Mouse (Mus musculus) neural tube, embryonic 12.5 days (tissue): Measurements from ENCODE around the gene Hhipl1. TPM values are rescaled to one million over a fixed set of nuclear protein-coding genes. Genes with fewer than 3 reads are reported as not detected.
A peak's percentile ranks its signal among the peaks of the same experiment; 100 is the strongest.

ENCODE experiments used
- ATAC-seq: fragments of 200-750 bp; cut with Nextera tagmentation; 2 replicates; pipeline ENCODE4 v1.8.0; 2017; ENCODE audit warnings: low read depth, mild to moderate bottlenecking, moderate TSS enrichment, moderate library complexity; ENCODE audit not compliant: low FRiP score
- H3K27ac ChIP-seq: fragments of 300-500 bp; sonication (generic); 2 replicates; pipeline ENCODE4 v1.5.1; 2016
- H3K27me3 ChIP-seq: fragments of 300-500 bp; sonication (generic); replicated peaks from 2 replicates; pipeline ENCODE4 v1.6.1; 2016; ENCODE audit warnings: mild to moderate bottlenecking
- H3K36me3 ChIP-seq: fragments of 300-500 bp; sonication (generic); 2 replicates; pipeline ENCODE4 v1.6.1; 2016; ENCODE audit warnings: mild to moderate bottlenecking
- H3K4me1 ChIP-seq: fragments of 300-500 bp; sonication (generic); 2 replicates; pipeline ENCODE4 v1.6.1; 2016
- H3K4me2 ChIP-seq: fragments of 300-500 bp; sonication (generic); replicated peaks from 2 replicates; pipeline ENCODE4 v1.6.1; 2016; ENCODE audit warnings: mild to moderate bottlenecking
- H3K4me3 ChIP-seq: fragments of 300-500 bp; sonication (generic); 2 replicates; pipeline ENCODE4 v1.5.1; 2016
- H3K9ac ChIP-seq: fragments of 300-500 bp; sonication (generic); 2 replicates; pipeline ENCODE4 v1.6.1; 2016; ENCODE audit warnings: mild to moderate bottlenecking
- H3K9me3 ChIP-seq: fragments of 300-500 bp; sonication (generic); 2 replicates; pipeline ENCODE4 v1.6.1; 2016; ENCODE audit warnings: mild to moderate bottlenecking
- WGBS: fragments of 180-500 bp; shearing (Covaris S2); methylation state at CpG from one replicate; pipeline ENCODE4 v1.1.7; 2016; 5-methylcytosine and 5-hydroxymethylcytosine counted together
- polyA plus RNA-seq: library from polyadenylated mRNA; unstranded; fragments of >200 nt; fragmentation: Nextera tagmentation; extraction: Ambion mirVana; gene quantifications from 2 replicates; pipeline ENCODE4 v1.2.1, GENCODE M21; 2016

Hhipl1 gene
- polyA plus RNA-seq, 1 experiment from 2014 or later: 2.3 TPM

- H3K27ac ChIP-seq: no peak overlapping the region
- H3K9ac ChIP-seq: peak overlapping the region; percentile 42; the same call in 1 of the 2 replicates
- peaks cover 79% of the 10 kb centered on the region for H3K4me1 ChIP-seq
- H3K27me3 ChIP-seq: no peaks in the 10 kb centered on the region
- no peaks in the 10 kb centered on the region for H3K9me3 ChIP-seq
- H3K4me2 ChIP-seq: peak overlapping the region; percentile 98
- no peak for ATAC-seq
- H3K4me3 ChIP-seq: 0 out of 2 replicates have a peak overlapping the region, but pooled peaks have one; percentile 92
- WGBS: 74% methylated on average over 16 of the region's 16 CpGs
- H3K36me3 ChIP-seq: no peaks in the 10 kb centered on the region
Measured at GRCm38 (mm10) chr12:108271351-108272142, 34.5 kb upstream of the Hhipl1 start.

- no peaks in the 10 kb centered on the region for H3K36me3 ChIP-seq
- no peaks in the 10 kb centered on the region for H3K9me3 ChIP-seq
- ATAC-seq: no peak
- H3K4me3 ChIP-seq: peak overlapping the region; percentile 92
- H3K4me2 ChIP-seq: peak overlapping the region; percentile 98
- no peaks in the 10 kb centered on the region for H3K27me3 ChIP-seq
- no peak overlapping the region for H3K27ac ChIP-seq
- WGBS: 60% methylated on average over 7 of the region's 7 CpGs
- peak overlapping the region; percentile 92 for H3K9ac ChIP-seq
- peaks cover 79% of the 10 kb centered on the region for H3K4me1 ChIP-seq
Measured at GRCm38 (mm10) chr12:108272143-108272635, 33.9 kb upstream of the Hhipl1 start.

GRCm38 (mm10) chr12:108273466-108274312 lies 32.4 kb upstream of the Hhipl1 start:
- 0 out of 2 replicates have a peak overlapping the region, but pooled peaks have one; percentile 67 for H3K27ac ChIP-seq
- no peaks in the 10 kb centered on the region for H3K36me3 ChIP-seq

GRCm38 (mm10) chr12:108274313-108274595 lies 31.8 kb upstream of the Hhipl1 start:
- under 1% methylated on average over 35 of the region's 35 CpGs for WGBS
- no peak for ATAC-seq
- peaks cover 84% of the 10 kb centered on the region for H3K4me1 ChIP-seq
- H3K36me3 ChIP-seq: no peaks in the 10 kb centered on the region
- no peaks in the 10 kb centered on the region for H3K9me3 ChIP-seq
- peak overlapping the region; percentile 92 for H3K4me3 ChIP-seq
- peak overlapping the region; percentile 98 for H3K4me2 ChIP-seq
- H3K27ac ChIP-seq: peak overlapping the region; percentile 67
- H3K9ac ChIP-seq: peak overlapping the region; percentile 92
- H3K27me3 ChIP-seq: no peaks in the 10 kb centered on the region

More at GRCm38 (mm10) chr12:108273466-108274312, 32.4 kb upstream of the Hhipl1 start:
- Histone ChIP-seq H3K4me1 (peaks cover 84% of the 10 kb centered on the region), H3K4me2 (peak overlapping the region; percentile 98), H3K9ac (peak overlapping the region; percentile 92), H3K9me3 (no peaks in the 10 kb centered on the region), H3K27me3 (no peaks in the 10 kb centered on the region), H3K4me3 (peak overlapping the region; percentile 92)
- no peak for ATAC-seq
- WGBS: 4% methylated on average over 21 of the region's 21 CpGs

- peak within 1 kb of the TSS; percentile 98 for H3K4me2 ChIP-seq
- no peaks in the 10 kb centered on the region for H3K27me3 ChIP-seq
- peaks cover 78% of the 10 kb centered on the region for H3K4me1 ChIP-seq
- no peaks in the 10 kb centered on the region for H3K9me3 ChIP-seq
- H3K4me3 ChIP-seq: peak within 1 kb of the TSS; percentile 92
- under 1% methylated on average over 116 of the region's 120 CpGs for WGBS
- H3K27ac ChIP-seq: peak within 1 kb of the TSS; percentile 97
- ATAC-seq: no peak; the same call in 1 of the 2 replicates
- H3K36me3 ChIP-seq: no peaks in the 10 kb centered on the region
- peak within 1 kb of the TSS; percentile 92 for H3K9ac ChIP-seq
Measured at GRCm38 (mm10) chr12:108274661-108275507, 31.2 kb upstream of the Hhipl1 start, which contains the start of gene Ccdc85c. Gene Ccdc85c (minus strand): TSS chr12:108275425.

GRCm38 (mm10) chr12:108275508-108275890 lies 30.6 kb upstream of the Hhipl1 start:
- Histone ChIP-seq H3K9me3 (no peaks in the 10 kb centered on the region), H3K4me1 (peaks cover 72% of the 10 kb centered on the region), H3K36me3 (no peaks in the 10 kb centered on the region), H3K9ac (peak overlapping the region; percentile 92), H3K4me2 (peak overlapping the region; percentile 98), H3K27me3 (no peaks in the 10 kb centered on the region), H3K27ac (peak overlapping the region; percentile 97), H3K4me3 (peak overlapping the region; percentile 92)
- peak; percentile 93 for ATAC-seq
- WGBS: under 1% methylated on average over 28 of the region's 37 CpGs

GRCm38 (mm10) chr12:108275920-108276822 lies 29.9 kb upstream of the Hhipl1 start:
- Histone ChIP-seq H3K27me3 (no peaks in the 10 kb centered on the region), H3K4me1 (peaks cover 65% of the 10 kb centered on the region), H3K9ac (peak overlapping the region; percentile 78), H3K4me2 (peak overlapping the region; percentile 98), H3K9me3 (no peaks in the 10 kb centered on the region), H3K27ac (peak overlapping the region; percentile 97), H3K4me3 (peak overlapping the region; percentile 92), H3K36me3 (no peaks in the 10 kb centered on the region)
- peak; percentile 1; the same call in 1 of the 2 replicates for ATAC-seq
- under 1% methylated on average over 45 of the region's 47 CpGs for WGBS

- no peaks in the 10 kb centered on the region for H3K36me3 ChIP-seq
- no peaks in the 10 kb centered on the region for H3K9me3 ChIP-seq
- no peaks in the 10 kb centered on the region for H3K27me3 ChIP-seq
- peaks cover 53% of the 10 kb centered on the region for H3K4me1 ChIP-seq
- 0 out of 2 replicates have a peak, but pooled peaks have one; percentile 2 for ATAC-seq
- H3K9ac ChIP-seq: peak overlapping the region; percentile 78
- H3K4me3 ChIP-seq: peak overlapping the region; percentile 92
- WGBS: under 1% methylated on average over 12 of the region's 12 CpGs
- H3K4me2 ChIP-seq: peak overlapping the region; percentile 98
- peak overlapping the region; percentile 69 for H3K27ac ChIP-seq
Measured at GRCm38 (mm10) chr12:108277341-108277841, 28.7 kb upstream of the Hhipl1 start.

GRCm38 (mm10) chr12:108278221-108278918 lies 27.7 kb upstream of the Hhipl1 start:
- no peaks in the 10 kb centered on the region for H3K9me3 ChIP-seq
- peak overlapping the region; percentile 69 for H3K27ac ChIP-seq
- H3K4me1 ChIP-seq: peaks cover 43% of the 10 kb centered on the region
- peak overlapping the region; percentile 78; the same call in 1 of the 2 replicates for H3K9ac ChIP-seq
- ATAC-seq: no peak
- H3K36me3 ChIP-seq: no peaks in the 10 kb centered on the region
- H3K27me3 ChIP-seq: no peaks in the 10 kb centered on the region
- no peak overlapping the region for H3K4me3 ChIP-seq
- H3K4me2 ChIP-seq: peak overlapping the region; percentile 98
- WGBS: 28% methylated on average over 15 of the region's 15 CpGs
